Mouse (Mus musculus) spleen, adult 2 months (tissue): ENCODE data around the gene Abcc9. TPM values are rescaled to one million over a fixed set of nuclear protein-coding genes. Genes with fewer than 3 reads are reported as not detected.

Experiments used
- DNase-seq, 2 experiments: peaks; one replicate each; pipeline versions ENCODE4 v3.0.0 to v3.0.0-alpha.2; 2012 to 2021; ENCODE audit warnings: low spot score in 2 of 2, low read depth in 1 of 2
- H3K27ac ChIP-seq: fragments of 200-500 bp; 2 replicates; pipeline ENCODE4 v1.5.1; 2012; ENCODE audit warnings: low read length, inconsistent platforms; ENCODE audit not compliant: insufficient read depth
- H3K27me3 ChIP-seq: fragments of 200-500 bp; 2 replicates; pipeline ENCODE4 v1.6.1; 2012; ENCODE audit warnings: mild to moderate bottlenecking, moderate library complexity, low read length, inconsistent platforms; ENCODE audit not compliant: control insufficient read depth, insufficient read depth
- H3K36me3 ChIP-seq: fragments of 200-500 bp; 2 replicates; pipeline ENCODE4 v1.6.1; 2012; ENCODE audit warnings: mild to moderate bottlenecking, low read length, inconsistent platforms; ENCODE audit not compliant: control insufficient read depth, insufficient read depth
- H3K4me1 ChIP-seq: fragments of 200-500 bp; 2 replicates; pipeline ENCODE4 v1.6.1; 2011; ENCODE audit warnings: inconsistent platforms; ENCODE audit not compliant: control insufficient read depth, insufficient read depth, insufficient read length
- H3K4me3 ChIP-seq: fragments of 200-500 bp; 2 replicates; pipeline ENCODE4 v1.5.1; 2011; ENCODE audit warnings: mild to moderate bottlenecking, inconsistent platforms; ENCODE audit not compliant: insufficient read depth, insufficient read length; ENCODE audit errors: extremely low read depth
- CTCF ChIP-seq: fragments of 200-500 bp; IDR thresholded peaks from 2 replicates; pipeline ENCODE4 v1.5.1; 2011; ENCODE audit warnings: mild to moderate bottlenecking, inconsistent platforms; ENCODE audit not compliant: insufficient read depth, insufficient read length, insufficient replicate concordance; ENCODE audit errors: extremely low read depth
- POLR2A ChIP-seq: fragments of 200-500 bp; IDR thresholded peaks from 2 replicates; pipeline ENCODE4 v1.6.1; 2011; ENCODE audit warnings: low read depth, low read length, inconsistent platforms
- WGBS: fragments of 180-500 bp; shearing (Covaris S2); methylation state at CpG from one replicate; pipeline ENCODE4 v1.1.7; 2018; 5-methylcytosine and 5-hydroxymethylcytosine counted together
- polyA plus RNA-seq: library from polyadenylated mRNA; depleted of rRNA; stranded (reverse); fragments of >200 nt; gene quantifications from 2 replicates; pipeline ENCODE4 v1.2.3, GENCODE M21; 2012; rRNA removed

The Abcc9 gene
- polyA plus RNA-seq, 1 experiment, result 1.8 TPM

- Histone ChIP-seq H3K27me3 (no peaks in the 10 kb centered on the region), H3K4me1 (no peaks in the 10 kb centered on the region), H3K4me3 (no peak overlapping the region), H3K36me3 (no peaks in the 10 kb centered on the region), H3K27ac (no peak overlapping the region)
- TF ChIP-seq POLR2A (no peak), CTCF (no peak)
- 85% methylated on average over 6 of the region's 6 CpGs for WGBS
- DNase-seq, result no peak
These were observed 159.3 kb downstream of the Abcc9 start for GRCm38 (mm10) chr6:142542800-142543175.

- H3K4me1 ChIP-seq, result no peaks in the 10 kb centered on the region
- no peak overlapping the region for H3K4me3 ChIP-seq
- H3K27me3 ChIP-seq, result no peaks in the 10 kb centered on the region
- DNase-seq, result no peak
- WGBS, result 74% methylated on average over 8 of the region's 8 CpGs
- H3K36me3 ChIP-seq, result no peaks in the 10 kb centered on the region
- H3K27ac ChIP-seq, result no peak overlapping the region
- TF ChIP-seq CTCF, result no peak
- TF ChIP-seq POLR2A, result no peak
These were observed 159.9 kb downstream of the Abcc9 start for GRCm38 (mm10) chr6:142542082-142542799.

DNA sequence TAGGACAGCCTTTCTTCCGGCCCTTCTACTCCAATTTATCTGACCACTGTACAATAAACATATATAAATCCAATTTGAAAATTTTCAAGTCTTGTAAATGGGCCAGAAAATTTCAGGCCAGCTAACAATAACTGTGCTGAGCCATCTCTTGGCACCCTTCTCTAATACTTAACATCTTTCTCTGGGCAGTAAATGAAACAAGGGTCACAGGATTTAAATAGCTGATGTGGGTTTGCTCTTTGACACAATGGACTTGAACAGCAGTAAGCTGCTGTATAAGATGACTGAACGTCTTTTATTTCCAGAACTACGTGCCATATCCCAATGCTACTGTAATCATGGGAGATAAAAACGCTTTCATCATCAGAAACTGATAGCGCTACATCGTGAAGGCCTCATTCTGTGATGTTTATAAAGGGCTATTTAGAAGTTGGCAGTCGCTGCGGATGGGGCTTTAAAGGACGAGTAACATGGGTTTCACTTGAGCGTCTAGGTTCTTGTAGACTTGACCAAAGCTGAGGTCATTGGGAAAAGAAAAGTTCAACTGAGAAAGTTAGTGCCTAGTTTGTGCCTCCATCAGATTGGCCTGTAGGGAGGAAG is 161.5 kb downstream of the Abcc9 start:
- no peaks in the 10 kb centered on the region for H3K4me1 ChIP-seq
- H3K36me3 ChIP-seq, result no peaks in the 10 kb centered on the region
- TF ChIP-seq POLR2A, result no peak
- TF ChIP-seq CTCF, result no peak
- H3K4me3 ChIP-seq, result no peak overlapping the region
- DNase-seq, result no peak
- no peak overlapping the region for H3K27ac ChIP-seq
- no peaks in the 10 kb centered on the region for H3K27me3 ChIP-seq
- 86% methylated on average over 10 of the region's 10 CpGs for WGBS

DNA sequence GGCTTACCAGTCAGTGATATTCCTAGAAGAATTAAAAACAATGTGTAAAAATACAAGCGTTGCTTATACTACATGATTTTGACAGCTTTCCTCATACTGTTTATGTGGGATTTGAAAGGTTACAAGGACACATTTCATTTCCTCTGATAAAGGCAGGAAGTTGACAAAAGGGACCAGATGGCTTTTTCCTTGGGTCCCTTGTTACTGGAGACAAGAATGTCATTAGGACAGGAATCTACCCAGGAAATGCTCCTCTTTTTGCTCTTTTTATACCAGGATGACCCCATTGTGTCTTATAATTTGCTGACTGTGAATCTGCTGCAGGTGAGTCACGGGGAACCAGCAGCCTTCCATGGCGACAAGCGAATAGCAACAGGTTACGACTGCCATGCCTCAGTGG is 162.0 kb downstream of the Abcc9 start:
- whole genome bisulfite sequencing, result 88% methylated on average over 5 of the region's 5 CpGs
- Histone ChIP-seq H3K27me3 (no peaks in the 10 kb centered on the region), H3K4me3 (no peak overlapping the region), H3K36me3 (no peaks in the 10 kb centered on the region), H3K27ac (no peak overlapping the region), H3K4me1 (no peaks in the 10 kb centered on the region)
- TF ChIP-seq POLR2A, result no peak
- TF ChIP-seq CTCF, result no peak
- no peak for DNase-seq

DNA sequence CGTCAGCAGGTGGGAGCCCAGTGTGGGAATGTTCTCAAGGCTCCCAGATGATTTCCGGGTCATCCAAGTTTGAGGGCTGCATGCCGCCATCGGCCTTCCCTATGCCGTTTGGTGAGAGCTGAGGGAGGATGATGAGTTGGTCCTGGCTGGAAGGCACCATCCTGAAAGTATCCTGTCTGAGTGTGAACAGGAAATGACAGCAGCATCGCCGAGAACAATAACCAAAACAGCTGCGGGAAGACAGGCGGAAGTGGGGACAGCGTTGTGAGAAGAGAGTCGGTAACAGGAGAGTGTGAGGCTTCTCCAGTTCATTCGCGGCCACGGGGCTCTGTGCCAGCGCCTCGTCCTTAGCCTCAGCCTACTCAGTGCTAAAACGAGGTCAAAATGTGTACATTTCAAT is 163.6 kb downstream of the Abcc9 start:
- DNase-seq, result peak in 1 of 2 experiments; percentile 26
- H3K27me3 ChIP-seq, result no peaks in the 10 kb centered on the region
- H3K4me3 ChIP-seq, result no peak overlapping the region
- no peaks in the 10 kb centered on the region for H3K4me1 ChIP-seq
- 41% methylated on average over 17 of the region's 17 CpGs for WGBS
- 0 out of 2 replicates have a peak overlapping the region, but pooled peaks have one; percentile 34 for H3K27ac ChIP-seq
- no peak for TF ChIP-seq CTCF
- H3K36me3 ChIP-seq, result no peaks in the 10 kb centered on the region

Other genes starting within 250 kb of the Abcc9 start
- 0.02 TPM in 1 of 2 replicates, not detected in the other for gene Gys2, start 229.2 kb downstream of the Abcc9 start, polyA plus RNA-seq
- 5.6 and 5.8 TPM in 2 replicates for gene Ldhb, start 194.4 kb downstream of the Abcc9 start, polyA plus RNA-seq
- 12.0 and 12.8 TPM in 2 replicates for gene Kcnj8, start 130.7 kb downstream of the Abcc9 start, polyA plus RNA-seq
- gene Cmas, start 54.4 kb upstream of the Abcc9 start, polyA plus RNA-seq, result 34.3 and 34.5 TPM in 2 replicates
- gene Sult6b2, start 102.2 kb upstream of the Abcc9 start, polyA plus RNA-seq, result not detected in 2 replicates